Mouse (Mus musculus): ENCODE measurements around the gene Zfp710. TPM values are rescaled to one million over a fixed set of nuclear protein-coding genes. Genes with fewer than 3 reads are reported as not detected.

Zfp710 gene
- polyA plus RNA-seq, 1 experiment from 2014 or later = 15.0 TPM

DNA sequence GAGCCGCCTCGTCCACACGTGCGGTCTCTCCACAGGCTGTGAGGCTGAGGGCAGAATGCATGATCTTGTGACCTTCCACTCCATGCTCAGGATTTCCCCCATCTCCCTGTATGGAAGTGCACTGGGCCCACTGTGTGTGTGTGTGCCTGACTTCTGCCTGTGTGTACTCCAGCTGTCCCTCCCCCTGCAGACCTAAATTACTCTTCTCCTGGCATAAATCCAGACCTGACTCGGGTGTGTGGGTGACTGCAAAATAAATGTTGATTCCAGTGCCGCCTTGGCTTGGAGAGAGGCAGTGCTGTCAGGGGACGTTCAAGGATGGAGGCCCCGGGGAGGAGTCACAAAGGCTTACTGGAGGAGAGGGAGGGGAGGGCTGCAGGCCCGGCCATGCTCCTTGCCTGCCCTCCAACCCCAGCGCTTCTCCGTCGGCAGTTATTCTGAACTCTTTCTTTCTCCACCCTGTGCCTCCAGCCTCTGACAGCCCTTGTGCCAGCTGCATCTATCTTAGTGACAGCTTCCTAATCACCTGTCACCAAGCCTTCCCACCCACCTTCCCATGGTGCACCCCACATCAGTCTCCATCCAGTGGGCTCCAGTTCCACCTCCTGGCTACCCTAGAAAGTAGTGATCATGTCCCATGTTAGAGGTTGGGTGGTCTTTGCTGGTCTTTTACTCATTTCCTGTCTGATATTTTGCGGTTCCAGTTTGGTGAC lies 45.2 kb downstream of the Zfp710 start:
- Histone ChIP-seq H3K9me3 (replicated peaks; ENCODE audit: control insufficient read depth, low read length, poor library complexity, severe bottlenecking) (no peaks in the 10 kb centered on the region), H3K4me3 (ENCODE audit: low read depth, low read length) (no peak overlapping the region), H3K27me3 (ENCODE audit: control insufficient read depth, insufficient read depth, low read depth, low read length) (no peaks in the 10 kb centered on the region), H3K4me1 (ENCODE audit: control insufficient read depth, insufficient read depth, low read length) (peaks cover 37% of the 10 kb centered on the region), H3K4me2 (ENCODE audit: low read length) (no peak overlapping the region; the same call in 1 of the 2 replicates), H3K27ac (ENCODE audit: low read length) (peak overlapping the region; percentile 62; the same call in 1 of the 2 replicates), H3K36me3 (ENCODE audit: control insufficient read depth, insufficient read depth, low read length) (no peaks in the 10 kb centered on the region), H3K9ac (ENCODE audit: low read depth, low read length) (0 out of 2 replicates have a peak overlapping the region, but pooled peaks have one; percentile 24)
- WGBS = 8% methylated on average over 13 of the region's 13 CpGs
- ATAC-seq = peak; percentile 37

GRCm38 (mm10) chr7:80071209-80071608 lies 46.6 kb downstream of the Zfp710 start:
- peaks cover 47% of the 10 kb centered on the region for H3K4me1 ChIP-seq (ENCODE audit: control insufficient read depth, insufficient read depth, low read length)

DNA sequence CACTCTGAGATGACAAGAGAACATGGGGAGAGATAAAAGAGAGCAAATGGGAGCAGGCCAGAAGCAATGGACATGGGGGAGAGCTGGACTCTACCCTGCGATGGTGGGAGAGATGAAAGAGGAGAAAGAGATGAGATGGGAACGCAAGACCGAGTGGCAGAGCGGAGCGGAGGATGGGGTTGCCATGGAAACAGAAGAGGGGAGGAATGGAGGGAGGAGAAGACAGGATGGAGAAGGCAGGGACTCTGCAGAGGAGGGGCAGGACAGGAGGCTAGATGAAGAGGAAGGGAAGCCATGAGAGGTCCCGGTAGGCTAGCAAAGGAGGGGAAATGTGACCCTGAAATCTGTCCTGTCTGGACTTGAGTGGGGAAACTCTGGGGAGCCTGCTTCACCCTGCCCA lies 47.7 kb downstream of the Zfp710 start:
- peak; percentile 61 for ATAC-seq
- no peaks in the 10 kb centered on the region for H3K36me3 ChIP-seq (ENCODE audit: control insufficient read depth, insufficient read depth, low read length)
- no peak overlapping the region for H3K9ac ChIP-seq (ENCODE audit: low read depth, low read length)
- H3K4me2 ChIP-seq (ENCODE audit: low read length) = peak overlapping the region; percentile 42
- no peaks in the 10 kb centered on the region for H3K27me3 ChIP-seq (ENCODE audit: control insufficient read depth, insufficient read depth, low read depth, low read length)
- H3K4me1 ChIP-seq (ENCODE audit: control insufficient read depth, insufficient read depth, low read length) = peaks cover 55% of the 10 kb centered on the region
- 13% methylated on average over 6 of the region's 6 CpGs for WGBS
- no peaks in the 10 kb centered on the region for H3K9me3 ChIP-seq (replicated peaks; ENCODE audit: control insufficient read depth, low read length, poor library complexity, severe bottlenecking)
- H3K4me3 ChIP-seq (ENCODE audit: low read depth, low read length) = no peak overlapping the region
- H3K27ac ChIP-seq (ENCODE audit: low read length) = peak overlapping the region; percentile 63

More at GRCm38 (mm10) chr7:80071209-80071608, 46.6 kb downstream of the Zfp710 start:
- Histone ChIP-seq H3K27me3 (ENCODE audit: control insufficient read depth, insufficient read depth, low read depth, low read length) (no peaks in the 10 kb centered on the region), H3K9me3 (replicated peaks; ENCODE audit: control insufficient read depth, low read length, poor library complexity, severe bottlenecking) (no peaks in the 10 kb centered on the region), H3K27ac (ENCODE audit: low read length) (no peak overlapping the region), H3K9ac (ENCODE audit: low read depth, low read length) (no peak overlapping the region), H3K4me3 (ENCODE audit: low read depth, low read length) (no peak overlapping the region), H3K4me2 (ENCODE audit: low read length) (no peak overlapping the region), H3K36me3 (ENCODE audit: control insufficient read depth, insufficient read depth, low read length) (no peaks in the 10 kb centered on the region)
- WGBS = 88% methylated on average over 9 of the region's 9 CpGs
- ATAC-seq = no peak

DNA sequence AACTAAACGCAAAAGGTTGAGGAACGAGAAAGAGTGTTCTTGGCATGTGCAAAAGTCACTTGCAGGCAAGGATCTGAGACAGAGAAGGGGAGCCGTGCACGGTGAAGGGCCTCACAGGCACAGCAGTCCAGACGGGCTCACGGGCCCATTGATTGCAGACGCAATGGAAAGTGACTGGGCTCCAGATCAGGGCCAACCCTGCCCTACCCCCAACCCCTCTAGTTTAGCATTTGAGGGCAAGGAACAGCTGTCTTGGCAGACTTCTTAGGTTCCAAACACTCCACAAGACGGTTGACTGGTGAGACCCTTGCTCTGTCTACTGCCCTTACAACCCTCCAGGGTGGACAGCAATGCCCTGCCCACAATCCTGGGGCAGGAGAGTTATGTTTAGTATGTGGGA lies 48.9 kb downstream of the Zfp710 start:
- Histone ChIP-seq H3K4me1 (ENCODE audit: control insufficient read depth, insufficient read depth, low read length) (peaks cover 50% of the 10 kb centered on the region), H3K4me2 (ENCODE audit: low read length) (no peak overlapping the region), H3K9me3 (replicated peaks; ENCODE audit: control insufficient read depth, low read length, poor library complexity, severe bottlenecking) (no peaks in the 10 kb centered on the region), H3K27ac (ENCODE audit: low read length) (no peak overlapping the region), H3K9ac (ENCODE audit: low read depth, low read length) (no peak overlapping the region), H3K4me3 (ENCODE audit: low read depth, low read length) (no peak overlapping the region), H3K27me3 (ENCODE audit: control insufficient read depth, insufficient read depth, low read depth, low read length) (no peaks in the 10 kb centered on the region), H3K36me3 (ENCODE audit: control insufficient read depth, insufficient read depth, low read length) (no peaks in the 10 kb centered on the region)
- WGBS = 82% methylated on average over 8 of the region's 8 CpGs
- no peak for ATAC-seq

DNA sequence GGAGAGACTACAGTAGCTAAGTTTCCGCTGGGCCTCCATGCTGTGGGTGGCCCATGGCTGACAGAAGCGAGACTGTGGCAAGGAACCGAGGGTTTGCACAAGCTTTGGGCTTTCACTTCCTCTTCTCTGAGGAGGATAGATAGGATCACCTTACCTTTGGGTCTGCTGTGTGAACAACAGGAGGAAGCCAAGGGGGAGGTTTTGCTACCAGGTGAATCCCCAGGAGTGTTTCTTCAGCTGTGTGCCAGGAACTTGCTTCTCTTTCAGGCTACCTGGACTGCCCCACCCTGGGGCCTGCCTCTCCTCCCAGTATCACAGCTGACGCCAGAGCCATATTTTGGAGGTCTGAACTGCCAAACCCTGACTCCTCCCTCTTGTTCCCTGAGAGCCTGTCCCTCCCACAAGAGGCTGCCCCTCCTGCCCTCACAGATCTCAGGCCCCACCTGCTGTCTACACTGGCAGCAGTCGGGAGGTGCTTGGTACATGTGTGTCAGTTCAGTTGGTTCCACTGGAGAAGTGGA lies 50.4 kb downstream of the Zfp710 start:
- no peaks in the 10 kb centered on the region for H3K27me3 ChIP-seq (ENCODE audit: control insufficient read depth, insufficient read depth, low read depth, low read length)
- peaks cover 44% of the 10 kb centered on the region for H3K4me1 ChIP-seq (ENCODE audit: control insufficient read depth, insufficient read depth, low read length)

DNA sequence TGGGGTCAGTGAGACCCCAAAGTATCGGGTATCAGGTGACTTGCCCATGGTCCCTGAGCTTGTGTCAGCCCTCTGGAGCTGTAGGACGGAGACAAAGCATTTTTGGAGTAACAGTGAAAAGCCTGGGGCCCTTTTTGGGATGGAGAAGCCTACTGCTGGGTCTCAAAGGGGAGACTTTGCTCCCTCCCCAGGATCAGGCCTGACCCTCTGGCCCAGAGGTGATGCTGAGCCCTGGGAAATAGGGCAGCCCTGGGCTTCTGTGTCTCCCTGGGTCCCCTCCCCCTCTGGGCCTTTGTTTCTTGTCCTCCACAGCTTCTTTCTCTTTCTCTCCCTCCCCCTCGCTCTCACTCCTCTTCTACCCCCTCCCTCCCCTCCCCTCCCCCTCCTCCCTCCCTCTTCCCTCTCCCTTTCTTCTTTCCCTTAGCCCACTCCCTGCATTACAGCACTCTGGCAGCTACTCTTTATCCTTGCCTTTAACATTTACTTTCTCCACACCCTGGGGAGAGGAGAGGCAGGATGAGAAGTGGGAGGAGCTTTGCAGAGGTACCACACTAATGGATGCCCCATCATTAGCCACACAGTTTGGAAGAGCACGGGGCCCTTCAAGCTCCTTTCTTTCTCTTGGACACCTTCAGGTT lies 51.5 kb downstream of the Zfp710 start:
- peak overlapping the region; percentile 41 for H3K27ac ChIP-seq (ENCODE audit: low read length)
- no peaks in the 10 kb centered on the region for H3K36me3 ChIP-seq (ENCODE audit: control insufficient read depth, insufficient read depth, low read length)
- no peak overlapping the region for H3K4me2 ChIP-seq (ENCODE audit: low read length)
- H3K4me1 ChIP-seq (ENCODE audit: control insufficient read depth, insufficient read depth, low read length) = peaks cover 40% of the 10 kb centered on the region
- no peak for ATAC-seq
- H3K4me3 ChIP-seq (ENCODE audit: low read depth, low read length) = no peak overlapping the region
- WGBS = 10% methylated on average over 4 of the region's 4 CpGs
- no peaks in the 10 kb centered on the region for H3K9me3 ChIP-seq (replicated peaks; ENCODE audit: control insufficient read depth, low read length, poor library complexity, severe bottlenecking)
- no peaks in the 10 kb centered on the region for H3K27me3 ChIP-seq (ENCODE audit: control insufficient read depth, insufficient read depth, low read depth, low read length)
- H3K9ac ChIP-seq (ENCODE audit: low read depth, low read length) = peak overlapping the region; percentile 39; the same call in 1 of the 2 replicates

More for the DNA sequence above, 50.4 kb downstream of the Zfp710 start:
- H3K9me3 ChIP-seq (replicated peaks; ENCODE audit: control insufficient read depth, low read length, poor library complexity, severe bottlenecking) = no peaks in the 10 kb centered on the region
- H3K9ac ChIP-seq (ENCODE audit: low read depth, low read length) = no peak overlapping the region
- H3K4me2 ChIP-seq (ENCODE audit: low read length) = no peak overlapping the region
- 43% methylated on average over 5 of the region's 5 CpGs for WGBS
- no peak overlapping the region for H3K4me3 ChIP-seq (ENCODE audit: low read depth, low read length)
- ATAC-seq = no peak
- no peak overlapping the region for H3K27ac ChIP-seq (ENCODE audit: low read length)
- H3K36me3 ChIP-seq (ENCODE audit: control insufficient read depth, insufficient read depth, low read length) = no peaks in the 10 kb centered on the region

GRCm38 (mm10) chr7:80076961-80077716 lies 52.5 kb downstream of the Zfp710 start:
- ATAC-seq = no peak
- WGBS = 62% methylated on average over 6 of the region's 6 CpGs

DNA sequence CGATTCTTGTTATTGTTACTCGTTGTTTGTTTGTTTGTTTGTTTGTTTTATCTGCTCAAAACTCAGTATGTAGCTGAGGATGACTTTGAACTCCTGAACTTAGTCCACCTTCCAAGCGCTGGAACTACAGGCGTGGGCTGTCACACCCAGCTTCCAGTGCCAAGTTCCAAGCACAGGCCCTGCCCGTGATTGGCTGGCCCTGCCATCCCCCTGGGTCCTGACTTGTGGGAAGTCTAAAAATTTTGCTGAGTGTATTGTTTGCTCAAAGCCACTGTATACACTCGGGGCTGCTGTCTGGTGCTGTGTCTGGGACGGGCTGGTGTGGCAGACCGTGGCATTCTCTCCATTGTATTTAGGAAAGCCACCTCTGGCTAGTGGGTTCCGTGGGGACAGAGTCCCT lies 53.2 kb downstream of the Zfp710 start:
- WGBS = 67% methylated on average over 9 of the region's 9 CpGs
- no peak overlapping the region for H3K9ac ChIP-seq (ENCODE audit: low read depth, low read length)
- no peaks in the 10 kb centered on the region for H3K9me3 ChIP-seq (replicated peaks; ENCODE audit: control insufficient read depth, low read length, poor library complexity, severe bottlenecking)
- no peak overlapping the region for H3K4me2 ChIP-seq (ENCODE audit: low read length)
- no peak overlapping the region for H3K27ac ChIP-seq (ENCODE audit: low read length)
- peaks cover 15% of the 10 kb centered on the region for H3K36me3 ChIP-seq (ENCODE audit: control insufficient read depth, insufficient read depth, low read length)
- no peak overlapping the region for H3K4me3 ChIP-seq (ENCODE audit: low read depth, low read length)
- no peaks in the 10 kb centered on the region for H3K27me3 ChIP-seq (ENCODE audit: control insufficient read depth, insufficient read depth, low read depth, low read length)
- ATAC-seq = no peak
- peaks cover 26% of the 10 kb centered on the region for H3K4me1 ChIP-seq (ENCODE audit: control insufficient read depth, insufficient read depth, low read length)

More at GRCm38 (mm10) chr7:80076961-80077716, 52.5 kb downstream of the Zfp710 start:
- Histone ChIP-seq H3K27ac (ENCODE audit: low read length) (no peak overlapping the region; the same call in 1 of the 2 replicates), H3K4me3 (ENCODE audit: low read depth, low read length) (no peak overlapping the region), H3K9me3 (replicated peaks; ENCODE audit: control insufficient read depth, low read length, poor library complexity, severe bottlenecking) (no peaks in the 10 kb centered on the region), H3K27me3 (ENCODE audit: control insufficient read depth, insufficient read depth, low read depth, low read length) (no peaks in the 10 kb centered on the region), H3K9ac (ENCODE audit: low read depth, low read length) (no peak overlapping the region), H3K4me2 (ENCODE audit: low read length) (no peak overlapping the region), H3K4me1 (ENCODE audit: control insufficient read depth, insufficient read depth, low read length) (peaks cover 33% of the 10 kb centered on the region), H3K36me3 (ENCODE audit: control insufficient read depth, insufficient read depth, low read length) (peaks cover 8% of the 10 kb centered on the region)
